Mouse (Mus musculus) MEL (cell line): ENCODE data around the gene Kcnk7. TPM values are rescaled to one million over a fixed set of nuclear protein-coding genes. Genes with fewer than 3 reads are reported as not detected.
A peak's percentile ranks its signal among the peaks of the same experiment; 100 is the strongest.

Source experiments
- DNase-seq: peaks from one replicate; pipeline ENCODE4 v3.0.0; 2011; ENCODE audit warnings: low read depth, low spot score
- H3K27ac ChIP-seq: 2 replicates; pipeline ENCODE4 v1.5.1; 2012; ENCODE audit warnings: low read depth, mild to moderate bottlenecking, control low read depth, low read length, moderate library complexity; ENCODE audit not compliant: control insufficient read depth
- H3K27me3 ChIP-seq, 2 experiments: fragments of 150-350 bp in 1 of 2; sonication (generic) in 1 of 2; 2 replicates each; pipeline ENCODE4 v1.6.1; 2012; ENCODE audit warnings: low read length in 2 of 2, mild to moderate bottlenecking in 2 of 2, improper control_type of control experiment in 1 of 2, moderate library complexity in 1 of 2; ENCODE audit not compliant: insufficient read depth in 2 of 2, control insufficient read depth in 1 of 2
- H3K36me3 ChIP-seq, 2 experiments: 2 replicates each; pipeline ENCODE4 v1.6.1; 2012 to 2014; ENCODE audit warnings: low read length in 2 of 2, improper control_type of control experiment in 1 of 2, inconsistent platforms in 1 of 2, mild to moderate bottlenecking in 1 of 2; ENCODE audit not compliant: insufficient read depth in 2 of 2, control insufficient read depth in 1 of 2
- H3K4me1 ChIP-seq, 2 experiments: fragments of 150-350 bp in 1 of 2; sonication (generic) in 1 of 2; 2 replicates each; pipeline ENCODE4 v1.6.1; 2012; ENCODE audit warnings: low read length in 2 of 2, improper control_type of control experiment in 1 of 2, mild to moderate bottlenecking in 1 of 2; ENCODE audit not compliant: insufficient read depth in 2 of 2, control insufficient read depth in 1 of 2
- H3K4me3 ChIP-seq, 2 experiments: fragments of 150-350 bp in 1 of 2; sonication (generic) in 1 of 2; 2 replicates each; pipeline ENCODE4 v1.5.1; 2012; ENCODE audit warnings: low read depth in 2 of 2, low read length in 2 of 2, mild to moderate bottlenecking in 2 of 2, moderate library complexity in 2 of 2, control low read depth in 1 of 2, improper control_type of control experiment in 1 of 2; ENCODE audit not compliant: control insufficient read depth in 1 of 2, insufficient read depth in 1 of 2
- H3K79me2 ChIP-seq: 2 replicates; pipeline ENCODE4 v1.6.1; 2012; ENCODE audit warnings: mild to moderate bottlenecking, low read length, moderate library complexity; ENCODE audit not compliant: control insufficient read depth, poor library complexity, insufficient read depth
- H3K9ac ChIP-seq: 2 replicates; pipeline ENCODE4 v1.6.1; 2012; ENCODE audit warnings: low read depth, mild to moderate bottlenecking, control low read depth, low read length, moderate library complexity; ENCODE audit not compliant: control insufficient read depth, poor library complexity, severe bottlenecking
- H3K9me3 ChIP-seq: fragments of 150-350 bp; sonication (generic); replicated peaks from 2 replicates; pipeline ENCODE4 v1.6.1; 2012; ENCODE audit warnings: mild to moderate bottlenecking, low read length, improper control_type of control experiment, moderate library complexity; ENCODE audit not compliant: insufficient read depth
- CHD2 ChIP-seq: IDR thresholded peaks from 2 replicates; pipeline ENCODE4 v1.6.1; 2011; ENCODE audit warnings: low read length, improper control_type of control experiment
- ETS1 ChIP-seq: IDR thresholded peaks from 2 replicates; pipeline ENCODE4 v1.6.1; 2012; ENCODE audit warnings: low read depth, mild to moderate bottlenecking, inconsistent platforms, low read length, improper control_type of control experiment, moderate library complexity
- GABPA ChIP-seq: IDR thresholded peaks from 2 replicates; pipeline ENCODE4 v1.6.1; 2012; ENCODE audit warnings: low read depth, mild to moderate bottlenecking, inconsistent platforms, low read length, improper control_type of control experiment, moderate library complexity
- GATA1 ChIP-seq: IDR thresholded peaks from 2 replicates; pipeline ENCODE4 v1.6.1; 2011; ENCODE audit warnings: low read depth, low read length, improper control_type of control experiment
- JUND ChIP-seq: IDR thresholded peaks from 2 replicates; pipeline ENCODE4 v1.6.1; 2011; ENCODE audit warnings: low read depth, mild to moderate bottlenecking, improper control_type of control experiment, low read length
- MAX ChIP-seq: IDR thresholded peaks from 2 replicates; pipeline ENCODE4 v1.6.1; 2011; ENCODE audit warnings: low read length, improper control_type of control experiment
- MEF2A ChIP-seq: IDR thresholded peaks from 2 replicates; pipeline ENCODE4 v1.6.1; 2014; ENCODE audit warnings: low read depth, mild to moderate bottlenecking, inconsistent platforms, low read length, improper control_type of control experiment; ENCODE audit not compliant: poor library complexity, insufficient replicate concordance, severe bottlenecking; ENCODE audit errors: extremely low read depth
- MYB ChIP-seq: IDR thresholded peaks from 2 replicates; pipeline ENCODE4 v1.6.1; 2011; ENCODE audit warnings: mild to moderate bottlenecking, low read depth, low read length, improper control_type of control experiment
- NELFE ChIP-seq: IDR thresholded peaks from 2 replicates; pipeline ENCODE4 v1.6.1; 2011; ENCODE audit warnings: low read depth, low read length, improper control_type of control experiment
- POLR2AphosphoS2 ChIP-seq: IDR thresholded peaks from 2 replicates; pipeline ENCODE4 v1.6.1; 2011; ENCODE audit warnings: low read length, improper control_type of control experiment
- POLR2AphosphoS5 ChIP-seq: IDR thresholded peaks from 2 replicates; pipeline ENCODE4 v1.6.1; 2012; ENCODE audit warnings: low read depth, borderline replicate concordance, mild to moderate bottlenecking, inconsistent platforms, low read length, moderate library complexity, mixed read lengths
- RAD21 ChIP-seq: IDR thresholded peaks from 2 replicates; pipeline ENCODE4 v1.6.1; 2011; ENCODE audit warnings: mild to moderate bottlenecking, low read depth, low read length, improper control_type of control experiment
- SIN3A ChIP-seq: IDR thresholded peaks from 2 replicates; pipeline ENCODE4 v1.6.1; 2012; ENCODE audit warnings: low read length, improper control_type of control experiment, inconsistent platforms
- TBP ChIP-seq: IDR thresholded peaks from 2 replicates; pipeline ENCODE4 v1.8.0; 2011; ENCODE audit warnings: low read depth, low read length, improper control_type of control experiment
- TCF12 ChIP-seq: IDR thresholded peaks from 2 replicates; pipeline ENCODE4 v1.6.1; 2014; ENCODE audit warnings: low read depth, mild to moderate bottlenecking, inconsistent platforms, low read length, improper control_type of control experiment, moderate library complexity
- UBTF ChIP-seq: IDR thresholded peaks from 2 replicates; pipeline ENCODE4 v1.6.1; 2012; ENCODE audit warnings: low read depth, mild to moderate bottlenecking, inconsistent platforms, low read length, improper control_type of control experiment, moderate library complexity, borderline replicate concordance; ENCODE audit not compliant: insufficient read depth
- ZKSCAN1 ChIP-seq: IDR thresholded peaks from 2 replicates; pipeline ENCODE4 v1.6.1; 2012; ENCODE audit warnings: low read depth, mild to moderate bottlenecking, inconsistent platforms, low read length, improper control_type of control experiment, moderate library complexity
- ZMIZ1 ChIP-seq: IDR thresholded peaks from 2 replicates; pipeline ENCODE4 v1.6.1; 2012; ENCODE audit warnings: low read depth, mild to moderate bottlenecking, inconsistent platforms, low read length, improper control_type of control experiment, moderate library complexity
- polyA plus RNA-seq, 2 experiments: library from polyadenylated mRNA; stranded (reverse) in 1 of 2; unstranded in 1 of 2; fragments of >175 nt in 1 of 2; fragments of >200 nt in 1 of 2; gene quantifications; 2 replicates each; pipeline versions ENCODE4 v1.2.1 to v1.2.4; 2012; ENCODE audit warnings: low replicate concordance in 2 of 2, low read depth in 1 of 2; ENCODE audit not compliant: insufficient read length in 2 of 2, insufficient read depth in 1 of 2, missing spikeins in 1 of 2
- total RNA-seq: library from RNA; depleted of rRNA; stranded (reverse); fragments of 300-350 nt; gene quantifications from 2 replicates; pipeline ENCODE4 v1.2.3, GENCODE M21; 2012

The Kcnk7 gene
- total and polyA plus RNA-seq, 3 experiments, result 0.23 to 0.60 TPM; not detected in 1

GRCm38 (mm10) chr19:5729444-5729815 lies 25.3 kb downstream of the Kcnk7 start, which contains the start of gene Fam89b (continued):
- TF ChIP-seq TBP (peak; percentile 58), NELFE (peak; percentile 72), GABPA (no peak), ETS1 (no peak), MEF2A (no peak), SIN3A (peak; percentile 97), TCF12 (peak; percentile 44; the same call in 1 of the 2 replicates), GATA1 (no peak), POLR2AphosphoS5 (no peak), POLR2AphosphoS2 (peak; percentile 99)

- no peaks in the 10 kb centered on the region for H3K9me3 ChIP-seq
- peak overlapping the region; percentile 66 to 89 for H3K4me3 ChIP-seq
- DNase-seq, result no peak
- H3K9ac ChIP-seq, result peak overlapping the region; percentile 82
- peaks cover 0 to 38% of the 10 kb centered on the region in 2 experiments; a peak in 2 of 4 replicates for H3K4me1 ChIP-seq
- H3K27me3 ChIP-seq, result no peaks in the 10 kb centered on the region
- TF ChIP-seq MYB (no peak), MAX (no peak), TCF12 (no peak), CHD2 (no peak), ZKSCAN1 (no peak), POLR2AphosphoS2 (no peak), ZMIZ1 (no peak), UBTF (no peak), JUND (no peak), GATA1 (no peak), RAD21 (no peak)
- H3K27ac ChIP-seq, result no peak overlapping the region
- H3K36me3 ChIP-seq, result peaks cover 0 to 20% of the 10 kb centered on the region in 2 experiments; a peak in 2 of 4 replicates
- peaks cover 34% of the 10 kb centered on the region for H3K79me2 ChIP-seq
Measured at GRCm38 (mm10) chr19:5730314-5731186, 26.4 kb downstream of the Kcnk7 start.
